Mouse (Mus musculus) hindbrain, embryonic 16.5 days (tissue): Measurements from ENCODE around the gene Atp1b1. TPM values are rescaled to one million over a fixed set of nuclear protein-coding genes. Genes with fewer than 3 reads are reported as not detected.

Experiments
- ATAC-seq: fragments of 200-750 bp; cut with Nextera tagmentation; 2 replicates; pipeline ENCODE4 v1.8.0; 2017; ENCODE audit warnings: moderate TSS enrichment, moderate library complexity
- H3K27ac ChIP-seq: fragments of 300-500 bp; sonication (generic); 2 replicates; pipeline ENCODE4 v1.5.1; 2014; ENCODE audit warnings: low read depth, mild to moderate bottlenecking, control low read depth, low read length, moderate library complexity
- H3K27me3 ChIP-seq: fragments of 300-500 bp; sonication (generic); replicated peaks from 2 replicates; pipeline ENCODE4 v1.6.1; 2014; ENCODE audit warnings: low read length; ENCODE audit not compliant: control insufficient read depth, insufficient read depth
- H3K36me3 ChIP-seq: fragments of 300-500 bp; sonication (generic); 2 replicates; pipeline ENCODE4 v1.6.1; 2014; ENCODE audit warnings: mild to moderate bottlenecking, low read length, moderate library complexity, mixed read lengths; ENCODE audit not compliant: control insufficient read depth, insufficient read depth
- H3K4me1 ChIP-seq: fragments of 300-500 bp; sonication (generic); 2 replicates; pipeline ENCODE4 v1.6.1; 2014; ENCODE audit warnings: low read depth, low read length; ENCODE audit not compliant: control insufficient read depth, insufficient read depth
- H3K4me2 ChIP-seq: fragments of 300-500 bp; sonication (generic); 2 replicates; pipeline ENCODE4 v1.6.1; 2014; ENCODE audit warnings: mild to moderate bottlenecking, low read length, control low read depth, moderate library complexity
- H3K4me3 ChIP-seq: fragments of 300-500 bp; sonication (generic); 2 replicates; pipeline ENCODE4 v1.5.1; 2014; ENCODE audit warnings: mild to moderate bottlenecking, low read length, control low read depth, moderate library complexity
- H3K9ac ChIP-seq: fragments of 300-500 bp; sonication (generic); 2 replicates; pipeline ENCODE4 v1.6.1; 2014; ENCODE audit warnings: low read depth, mild to moderate bottlenecking, control low read depth, low read length, moderate library complexity
- H3K9me3 ChIP-seq: fragments of 300-500 bp; sonication (generic); 2 replicates; pipeline ENCODE4 v1.6.1; 2014; ENCODE audit warnings: mild to moderate bottlenecking, low read length, moderate library complexity; ENCODE audit not compliant: control insufficient read depth
- WGBS: fragments of 180-500 bp; shearing (Covaris S2); extraction: QIAGEN DNeasy Blood & Tissue Kit; methylation state at CpG from one replicate; pipeline ENCODE4 v1.1.7; 2014; 5-methylcytosine and 5-hydroxymethylcytosine counted together
- polyA plus RNA-seq: library from polyadenylated mRNA; unstranded; fragments of >200 nt; fragmentation: Nextera tagmentation; extraction: Ambion mirVana; gene quantifications from 2 replicates; pipeline ENCODE4 v1.2.1, GENCODE M21; 2015

The Atp1b1 gene
- polyA plus RNA-seq, 1 experiment from 2014 or later: 485 TPM

GRCm38 (mm10) chr1:164450644-164451043, 7.5 kb downstream of the Atp1b1 start:
- Histone ChIP-seq H3K27me3 (no peaks in the 10 kb centered on the region), H3K36me3 (peaks cover 27% of the 10 kb centered on the region), H3K4me3 (no peak overlapping the region), H3K9ac (no peak overlapping the region), H3K27ac (no peak overlapping the region), H3K9me3 (no peaks in the 10 kb centered on the region), H3K4me2 (no peak overlapping the region), H3K4me1 (peaks cover 12% of the 10 kb centered on the region)
- ATAC-seq: no peak
- WGBS: 92% methylated on average over 4 of the region's 4 CpGs

GRCm38 (mm10) chr1:164450231-164450630, 7.9 kb downstream of the Atp1b1 start:
- no peak overlapping the region for H3K27ac ChIP-seq
- no peak overlapping the region for H3K4me3 ChIP-seq
- WGBS: 87% methylated on average over 4 of the region's 4 CpGs
- H3K27me3 ChIP-seq: no peaks in the 10 kb centered on the region
- H3K9ac ChIP-seq: no peak overlapping the region
- H3K4me1 ChIP-seq: peaks cover 11% of the 10 kb centered on the region
- no peak overlapping the region for H3K4me2 ChIP-seq
- peaks cover 30% of the 10 kb centered on the region for H3K36me3 ChIP-seq
- ATAC-seq: no peak
- H3K9me3 ChIP-seq: no peaks in the 10 kb centered on the region

DNA sequence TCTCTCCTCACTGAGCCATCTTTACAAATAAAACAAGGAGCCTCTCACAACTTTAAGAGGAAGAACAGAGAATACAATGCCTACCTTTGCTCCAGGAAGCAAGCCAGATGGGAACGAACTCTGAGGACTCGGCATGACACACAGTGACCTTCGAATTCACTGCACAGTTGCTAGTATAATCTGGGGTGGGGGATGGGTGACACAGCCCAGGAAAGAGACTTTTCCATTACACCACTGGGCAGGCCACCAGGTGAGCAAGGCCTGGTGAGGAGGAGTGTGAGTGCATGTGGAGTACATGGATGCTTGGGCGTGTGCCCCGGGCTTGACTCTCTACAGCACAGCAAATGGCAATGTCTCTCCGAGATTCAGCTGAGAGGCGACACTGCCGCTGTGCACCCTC, 8.5 kb downstream of the Atp1b1 start:
- H3K4me3 ChIP-seq: no peak overlapping the region
- no peak overlapping the region for H3K9ac ChIP-seq
- no peaks in the 10 kb centered on the region for H3K9me3 ChIP-seq
- H3K4me2 ChIP-seq: no peak overlapping the region
- H3K36me3 ChIP-seq: peaks cover 30% of the 10 kb centered on the region
- no peak for ATAC-seq
- 93% methylated on average over 8 of the region's 8 CpGs for WGBS
- no peak overlapping the region for H3K27ac ChIP-seq
- H3K27me3 ChIP-seq: no peaks in the 10 kb centered on the region
- H3K4me1 ChIP-seq: peaks cover 9% of the 10 kb centered on the region

DNA sequence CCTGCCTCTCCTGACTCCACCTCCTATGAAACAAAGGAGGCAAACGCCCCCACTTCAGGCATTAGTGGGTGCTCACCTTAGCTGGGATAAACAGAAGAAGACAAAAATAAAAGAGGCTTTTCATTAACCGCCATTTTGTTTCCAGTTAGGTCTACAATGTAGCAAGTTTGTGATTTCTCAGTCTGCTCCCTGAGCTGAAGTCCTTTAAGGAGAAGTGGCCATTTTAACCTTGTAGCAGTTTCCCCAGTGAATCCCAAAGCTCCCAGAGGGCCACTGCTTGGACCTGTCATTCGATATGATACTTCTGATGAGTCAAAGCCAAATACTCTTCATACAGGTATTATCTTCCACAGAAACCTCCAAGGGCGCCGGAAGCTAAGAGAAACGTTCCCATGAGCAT, 10.6 kb downstream of the Atp1b1 start:
- Histone ChIP-seq H3K27ac (no peak overlapping the region), H3K4me2 (no peak overlapping the region), H3K4me3 (no peak overlapping the region), H3K27me3 (no peaks in the 10 kb centered on the region), H3K9ac (no peak overlapping the region), H3K9me3 (no peaks in the 10 kb centered on the region), H3K4me1 (no peaks in the 10 kb centered on the region), H3K36me3 (peaks cover 35% of the 10 kb centered on the region)
- WGBS: 89% methylated on average over 6 of the region's 6 CpGs
- no peak for ATAC-seq

- H3K27me3 ChIP-seq: no peaks in the 10 kb centered on the region
- no peaks in the 10 kb centered on the region for H3K9me3 ChIP-seq
- WGBS: 94% methylated on average over 10 of the region's 10 CpGs
- H3K4me1 ChIP-seq: no peaks in the 10 kb centered on the region
- peaks cover 30% of the 10 kb centered on the region for H3K36me3 ChIP-seq
- no peak for ATAC-seq
- H3K4me3 ChIP-seq: no peak overlapping the region
- no peak overlapping the region for H3K9ac ChIP-seq
- H3K27ac ChIP-seq: no peak overlapping the region
- H3K4me2 ChIP-seq: no peak overlapping the region
Observed at GRCm38 (mm10) chr1:164446535-164446934, 11.6 kb downstream of the Atp1b1 start.

DNA sequence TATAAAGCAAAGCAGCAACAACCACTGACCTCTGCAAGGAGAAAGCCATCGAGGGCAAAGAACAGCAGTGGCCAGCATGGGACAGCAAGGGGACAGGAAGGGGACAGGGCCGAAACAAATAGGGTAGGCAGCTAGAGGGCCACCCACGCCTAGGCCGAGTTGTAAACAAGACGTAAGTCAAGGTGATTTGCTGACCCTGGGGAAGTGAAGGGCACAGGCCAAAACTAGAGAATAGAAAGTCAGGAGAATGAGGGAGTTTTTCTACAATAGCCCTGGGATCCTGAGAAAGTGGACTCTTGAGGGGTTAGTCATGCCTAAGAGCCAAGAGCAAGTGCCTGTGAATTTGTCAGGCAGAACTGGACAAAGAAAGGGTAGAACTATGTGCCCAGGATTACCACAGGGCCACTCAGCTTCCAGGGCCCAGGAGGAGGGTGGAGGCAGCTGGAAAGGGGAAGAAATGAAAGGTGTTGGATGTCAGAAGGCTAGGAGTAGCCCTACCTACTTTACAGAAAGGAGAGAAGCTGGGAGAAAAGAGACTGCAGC, 12.5 kb downstream of the Atp1b1 start:
- H3K4me1 ChIP-seq: no peaks in the 10 kb centered on the region
- no peak for ATAC-seq
- WGBS: 86% methylated on average over 5 of the region's 5 CpGs
- no peaks in the 10 kb centered on the region for H3K27me3 ChIP-seq
- no peak overlapping the region for H3K27ac ChIP-seq
- no peak overlapping the region for H3K4me3 ChIP-seq
- H3K9me3 ChIP-seq: no peaks in the 10 kb centered on the region
- H3K9ac ChIP-seq: no peak overlapping the region
- H3K36me3 ChIP-seq: peaks cover 34% of the 10 kb centered on the region
- no peak overlapping the region for H3K4me2 ChIP-seq

DNA sequence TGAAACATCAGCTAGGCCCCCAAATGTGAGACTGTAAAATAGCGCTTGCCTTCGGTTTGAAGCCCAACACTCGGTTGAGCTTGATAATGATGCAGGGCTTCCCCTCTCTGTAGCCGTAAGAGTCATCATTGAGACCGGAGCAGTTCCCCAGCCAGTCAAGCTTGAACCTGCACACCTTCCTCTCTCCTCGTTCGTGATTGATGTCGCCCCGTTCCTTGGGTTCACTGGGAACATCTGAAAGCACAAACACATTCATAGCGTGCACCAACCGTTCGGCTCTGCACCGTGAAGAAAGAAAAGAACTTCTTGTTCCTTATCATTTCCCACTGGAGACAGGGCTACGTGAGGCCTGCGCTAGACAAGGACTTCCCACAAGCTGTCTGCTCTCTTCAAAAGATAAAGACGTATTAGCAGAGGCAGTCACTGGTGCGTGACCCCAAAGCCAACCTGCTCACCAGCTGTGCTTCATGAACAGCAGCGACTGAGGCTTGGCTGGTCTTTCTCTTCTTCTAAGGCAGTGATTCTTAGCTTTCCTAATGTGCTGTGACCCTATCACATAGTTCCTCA, 16.7 kb downstream of the Atp1b1 start:
- Histone ChIP-seq H3K4me2 (no peak overlapping the region), H3K27ac (no peak overlapping the region), H3K9me3 (no peaks in the 10 kb centered on the region), H3K4me1 (no peaks in the 10 kb centered on the region), H3K36me3 (peaks cover 44% of the 10 kb centered on the region), H3K27me3 (no peaks in the 10 kb centered on the region), H3K4me3 (no peak overlapping the region), H3K9ac (no peak overlapping the region)
- no peak for ATAC-seq
- 53% methylated on average over 18 of the region's 18 CpGs for WGBS

GRCm38 (mm10) chr1:164440708-164441407, 17.3 kb downstream of the Atp1b1 start:
- no peaks in the 10 kb centered on the region for H3K9me3 ChIP-seq
- 89% methylated on average over 11 of the region's 11 CpGs for WGBS
- no peak overlapping the region for H3K9ac ChIP-seq

DNA sequence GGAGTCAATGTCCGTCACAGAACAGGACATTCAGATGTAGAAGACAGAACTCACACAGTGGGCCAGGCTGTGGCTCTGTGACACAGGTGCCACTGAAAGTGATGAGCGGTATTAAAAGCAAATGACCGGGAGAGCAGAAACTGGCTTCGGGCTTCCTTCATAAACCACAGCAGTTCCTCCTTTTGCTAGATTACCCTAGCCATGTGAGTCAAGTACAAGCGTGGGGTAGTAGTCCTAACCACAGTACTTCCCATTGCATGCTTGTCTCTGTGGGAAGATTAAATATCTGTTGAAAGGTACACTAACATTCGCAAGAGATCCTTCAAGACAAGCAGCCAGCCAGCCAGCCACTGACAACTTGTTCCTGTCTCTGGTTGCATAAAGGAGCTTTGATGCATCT, 17.9 kb downstream of the Atp1b1 start:
- ATAC-seq: no peak
- H3K27ac ChIP-seq: no peak overlapping the region

More at GRCm38 (mm10) chr1:164440708-164441407, 17.3 kb downstream of the Atp1b1 start:
- H3K27ac ChIP-seq: no peak overlapping the region
- H3K36me3 ChIP-seq: peaks cover 44% of the 10 kb centered on the region
- ATAC-seq: no peak
- no peak overlapping the region for H3K4me2 ChIP-seq
- H3K4me1 ChIP-seq: no peaks in the 10 kb centered on the region
- no peaks in the 10 kb centered on the region for H3K27me3 ChIP-seq
- H3K4me3 ChIP-seq: no peak overlapping the region

More for the DNA sequence above, 17.9 kb downstream of the Atp1b1 start:
- H3K9me3 ChIP-seq: no peaks in the 10 kb centered on the region
- 95% methylated on average over 6 of the region's 6 CpGs for WGBS
- H3K4me2 ChIP-seq: no peak overlapping the region
- H3K36me3 ChIP-seq: peaks cover 41% of the 10 kb centered on the region
- H3K27me3 ChIP-seq: no peaks in the 10 kb centered on the region
- no peak overlapping the region for H3K9ac ChIP-seq
- no peaks in the 10 kb centered on the region for H3K4me1 ChIP-seq
- H3K4me3 ChIP-seq: no peak overlapping the region
